Mouse (Mus musculus): ENCODE data around the gene Top3b.
"Not testable (repeated sequence)": the region's sequence is repeated elsewhere in the genome, so short reads cannot be mapped to it uniquely, and the experiment has no call there.

The Top3b gene

DNA sequence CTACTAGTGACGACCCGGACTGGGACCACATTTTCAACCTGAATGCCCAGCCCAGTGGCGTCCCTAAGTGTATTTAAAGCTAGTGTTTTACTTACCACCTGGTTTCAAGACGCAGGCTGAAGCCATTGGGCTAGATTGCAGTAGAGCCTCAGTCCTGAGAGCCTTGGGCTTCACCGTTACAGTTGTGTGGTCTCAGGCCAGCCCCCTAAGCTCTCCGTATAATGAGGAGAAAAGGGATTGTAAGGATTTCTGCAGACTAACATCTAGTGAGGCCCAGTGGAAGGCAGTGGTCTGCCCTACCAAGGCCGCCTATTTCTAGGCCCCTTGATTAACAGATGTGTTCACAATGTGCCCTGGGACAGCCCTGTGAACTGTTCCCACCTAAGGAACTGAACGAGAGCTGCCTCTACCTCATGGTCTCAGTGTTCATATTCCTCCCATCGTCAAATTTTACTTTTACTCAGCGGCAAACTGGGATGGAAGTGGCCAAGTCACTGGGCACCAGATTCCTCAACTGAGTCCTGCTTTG lies 26.6 kb downstream of the Top3b start:
- DNase-seq (ENCODE audit: low read depth), result no peak

GRCm38 (mm10) chr16:16902329-16902728 lies 31.8 kb downstream of the Top3b start:
- DNase-seq (ENCODE audit: low read depth), result no peak

DNA sequence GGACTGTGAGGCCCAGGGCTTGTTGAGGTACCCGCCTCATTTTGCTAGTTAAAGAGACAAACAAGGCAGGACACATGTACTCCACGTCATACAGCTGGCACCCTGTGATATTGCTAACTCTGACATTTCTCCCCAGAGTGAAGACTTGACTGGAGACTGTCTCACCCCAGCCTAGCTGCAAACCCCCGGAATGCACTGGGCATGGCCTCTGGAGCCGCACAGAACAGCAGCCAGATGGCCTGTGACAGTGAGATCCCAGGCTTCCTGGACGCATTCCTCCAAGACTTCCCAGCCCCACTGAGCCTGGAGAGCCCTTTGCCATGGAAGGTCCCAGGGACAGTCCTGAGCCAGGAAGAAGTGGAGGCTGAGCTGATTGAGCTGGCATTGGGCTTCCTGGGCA lies 32.7 kb downstream of the Top3b start:
- no peak for DNase-seq (ENCODE audit: low read depth)

GRCm38 (mm10) chr16:16907799-16908198 lies 37.3 kb downstream of the Top3b start:
- no peak for DNase-seq (ENCODE audit: low read depth)

- peak; percentile 78 for DNase-seq (ENCODE audit: low read depth)
These were observed 41.4 kb downstream of the Top3b start for GRCm38 (mm10) chr16:16911641-16912597.

DNA sequence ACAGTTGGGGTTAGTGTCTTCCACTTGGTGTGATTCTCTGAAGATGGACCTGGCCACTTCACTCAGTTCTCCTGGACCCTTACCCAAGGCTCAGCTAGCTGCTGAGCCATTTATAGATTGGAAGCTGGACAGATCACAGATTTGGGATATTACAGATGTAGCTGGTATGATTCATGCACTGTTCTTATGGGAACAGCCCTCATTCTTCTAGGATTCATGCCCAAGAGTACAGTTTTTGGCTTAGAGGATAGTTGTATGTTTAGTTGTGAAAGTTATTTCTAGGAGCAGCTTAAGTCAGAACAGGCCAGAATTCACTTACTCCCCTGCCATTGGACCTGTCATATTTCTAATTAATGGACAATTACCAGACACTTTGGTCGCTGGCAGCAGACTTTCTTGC lies 42.9 kb downstream of the Top3b start:
- DNase-seq (ENCODE audit: low read depth), result no peak

DNA sequence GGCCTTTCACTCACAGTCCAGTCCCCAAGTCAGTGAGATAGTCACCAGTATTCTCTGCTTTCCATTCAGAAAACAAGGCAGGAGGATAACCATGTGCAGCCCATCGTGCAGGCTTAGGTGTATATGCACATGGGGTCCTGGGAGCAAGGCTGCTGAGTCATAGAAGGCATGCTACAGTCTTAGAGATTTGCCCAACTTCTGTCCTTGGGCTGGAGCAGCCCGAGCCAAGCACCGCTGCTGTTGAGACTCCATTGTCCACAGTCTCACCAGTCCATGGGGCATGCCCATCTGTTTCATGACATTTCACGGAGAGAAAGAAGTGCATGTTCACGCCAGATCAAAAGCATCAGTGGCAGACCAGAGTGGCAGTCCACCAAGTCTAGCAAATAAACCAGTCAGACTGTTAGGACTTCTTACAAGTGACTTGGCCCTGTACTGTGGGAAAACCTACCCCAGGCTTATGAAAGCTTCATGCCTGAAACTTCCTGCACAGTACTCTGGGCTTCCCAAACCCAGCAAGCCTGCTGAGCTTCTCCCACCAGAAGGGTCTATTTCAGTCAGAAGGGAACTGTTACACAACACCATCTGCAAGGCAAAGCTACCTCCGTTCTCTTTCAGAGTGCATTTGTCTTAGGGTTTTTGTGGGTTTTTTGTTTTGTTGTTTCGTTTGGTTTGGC lies 48.0 kb downstream of the Top3b start:
- no peak for DNase-seq (ENCODE audit: low read depth)

GRCm38 (mm10) chr16:16921021-16921435 lies 50.5 kb downstream of the Top3b start:
- peak; percentile 72 for DNase-seq (ENCODE audit: low read depth)

GRCm38 (mm10) chr16:16924481-16924880 lies 53.9 kb downstream of the Top3b start:
- no peak for DNase-seq (ENCODE audit: low read depth)

GRCm38 (mm10) chr16:16926536-16926935 lies 56.0 kb downstream of the Top3b start:
- no peak for DNase-seq (ENCODE audit: low read depth)

GRCm38 (mm10) chr16:16928908-16929307 lies 58.4 kb downstream of the Top3b start:
- DNase-seq (ENCODE audit: low read depth), result not testable (repeated sequence)

DNA sequence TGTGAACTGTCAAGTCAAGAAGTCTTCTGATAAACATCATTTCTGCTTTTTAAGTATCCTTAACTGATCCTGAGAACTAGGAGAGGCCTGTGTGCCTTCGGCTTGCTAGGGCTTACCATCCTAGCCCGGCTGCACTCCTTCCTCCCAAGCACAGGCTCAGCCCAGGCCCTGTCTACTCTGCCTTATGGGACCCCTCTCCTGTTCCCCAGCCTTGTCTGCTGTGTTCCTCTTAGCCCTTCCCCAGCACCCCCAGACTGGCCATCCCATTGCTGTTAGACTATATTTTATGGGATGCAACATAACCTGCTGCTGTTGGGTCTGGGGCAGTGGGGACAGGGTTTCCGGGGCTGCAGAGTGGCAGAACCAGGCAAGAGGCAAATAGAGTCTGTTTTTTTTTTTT lies 59.8 kb downstream of the Top3b start:
- no peak for DNase-seq (ENCODE audit: low read depth)

DNA sequence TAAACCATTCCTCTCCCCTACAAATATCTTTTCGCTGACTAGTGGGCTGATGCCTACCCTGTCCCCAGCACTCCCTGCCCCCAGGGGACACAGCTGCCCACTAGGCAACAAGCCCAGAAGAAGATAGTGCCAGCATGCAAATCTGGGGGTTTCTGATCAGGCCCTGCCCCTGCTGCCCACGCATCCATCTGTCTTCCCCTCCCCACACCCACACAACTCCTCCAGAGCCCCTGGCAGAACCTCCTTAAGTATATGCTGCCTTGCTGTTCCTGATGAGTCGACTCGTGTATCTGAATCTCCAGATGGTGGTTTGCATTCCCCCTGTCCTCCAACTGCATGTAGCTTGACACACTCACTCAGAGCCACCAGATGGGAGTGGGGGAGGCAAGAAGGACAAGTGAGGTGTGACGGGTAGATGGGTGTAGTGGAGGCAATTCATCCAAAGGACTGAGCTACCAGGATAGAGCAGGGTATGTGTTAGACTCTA lies 60.3 kb downstream of the Top3b start:
- no peak for DNase-seq (ENCODE audit: low read depth)

GRCm38 (mm10) chr16:16939543-16939942 lies 69.0 kb downstream of the Top3b start:
- DNase-seq (ENCODE audit: low read depth), result no peak

GRCm38 (mm10) chr16:16941078-16941477 lies 70.5 kb downstream of the Top3b start:
- no peak for DNase-seq (ENCODE audit: low read depth)
